Mouse (Mus musculus) MEL (cell line): ENCODE data around the gene Ankmy1. TPM values are rescaled to one million over a fixed set of nuclear protein-coding genes. Genes with fewer than 3 reads are reported as not detected.
A peak's percentile ranks its signal among the peaks of the same experiment; 100 is the strongest.

Experiments
- DNase-seq: peaks from one replicate; pipeline ENCODE4 v3.0.0; 2011; ENCODE audit warnings: low read depth, low spot score
- H3K27ac ChIP-seq: 2 replicates; pipeline ENCODE4 v1.5.1; 2012; ENCODE audit warnings: low read depth, mild to moderate bottlenecking, control low read depth, low read length, moderate library complexity; ENCODE audit not compliant: control insufficient read depth
- H3K27me3 ChIP-seq, 2 experiments: fragments of 150-350 bp in 1 of 2; sonication (generic) in 1 of 2; 2 replicates each; pipeline ENCODE4 v1.6.1; 2012; ENCODE audit warnings: low read length in 2 of 2, mild to moderate bottlenecking in 2 of 2, improper control_type of control experiment in 1 of 2, moderate library complexity in 1 of 2; ENCODE audit not compliant: insufficient read depth in 2 of 2, control insufficient read depth in 1 of 2
- H3K36me3 ChIP-seq, 2 experiments: 2 replicates each; pipeline ENCODE4 v1.6.1; 2012 to 2014; ENCODE audit warnings: low read length in 2 of 2, improper control_type of control experiment in 1 of 2, inconsistent platforms in 1 of 2, mild to moderate bottlenecking in 1 of 2; ENCODE audit not compliant: insufficient read depth in 2 of 2, control insufficient read depth in 1 of 2
- H3K4me1 ChIP-seq, 2 experiments: fragments of 150-350 bp in 1 of 2; sonication (generic) in 1 of 2; 2 replicates each; pipeline ENCODE4 v1.6.1; 2012; ENCODE audit warnings: low read length in 2 of 2, improper control_type of control experiment in 1 of 2, mild to moderate bottlenecking in 1 of 2; ENCODE audit not compliant: insufficient read depth in 2 of 2, control insufficient read depth in 1 of 2
- H3K4me3 ChIP-seq, 2 experiments: fragments of 150-350 bp in 1 of 2; sonication (generic) in 1 of 2; 2 replicates each; pipeline ENCODE4 v1.5.1; 2012; ENCODE audit warnings: low read depth in 2 of 2, low read length in 2 of 2, mild to moderate bottlenecking in 2 of 2, moderate library complexity in 2 of 2, control low read depth in 1 of 2, improper control_type of control experiment in 1 of 2; ENCODE audit not compliant: control insufficient read depth in 1 of 2, insufficient read depth in 1 of 2
- H3K79me2 ChIP-seq: 2 replicates; pipeline ENCODE4 v1.6.1; 2012; ENCODE audit warnings: mild to moderate bottlenecking, low read length, moderate library complexity; ENCODE audit not compliant: control insufficient read depth, poor library complexity, insufficient read depth
- H3K9ac ChIP-seq: 2 replicates; pipeline ENCODE4 v1.6.1; 2012; ENCODE audit warnings: low read depth, mild to moderate bottlenecking, control low read depth, low read length, moderate library complexity; ENCODE audit not compliant: control insufficient read depth, poor library complexity, severe bottlenecking
- H3K9me3 ChIP-seq: fragments of 150-350 bp; sonication (generic); replicated peaks from 2 replicates; pipeline ENCODE4 v1.6.1; 2012; ENCODE audit warnings: mild to moderate bottlenecking, low read length, improper control_type of control experiment, moderate library complexity; ENCODE audit not compliant: insufficient read depth
- BHLHE40 ChIP-seq: IDR thresholded peaks from 2 replicates; pipeline ENCODE4 v1.6.1; 2012; ENCODE audit warnings: low read depth, mild to moderate bottlenecking, inconsistent platforms, low read length, improper control_type of control experiment, borderline replicate concordance
- CHD1 ChIP-seq: IDR thresholded peaks from 2 replicates; pipeline ENCODE4 v1.6.1; 2012; ENCODE audit warnings: low read depth, mild to moderate bottlenecking, inconsistent platforms, low read length, improper control_type of control experiment
- CTCF ChIP-seq, 3 experiments: IDR thresholded peaks in 2 of 3; conservative IDR thresholded peaks in 1 of 3; 2 replicates each; pipeline ENCODE4 v1.5.1; 2011 to 2012; ENCODE audit warnings: low read length in 3 of 3, low read depth in 2 of 3, mild to moderate bottlenecking in 2 of 3, improper control_type of control experiment in 1 of 3, inconsistent platforms in 1 of 3, mixed read lengths in 1 of 3, moderate library complexity in 1 of 3; ENCODE audit not compliant: control insufficient read depth in 1 of 3, insufficient read depth in 1 of 3, poor library complexity in 1 of 3, severe bottlenecking in 1 of 3
- E2F4 ChIP-seq: IDR thresholded peaks from 2 replicates; pipeline ENCODE4 v1.6.1; 2011; ENCODE audit warnings: low read depth, low read length, improper control_type of control experiment, borderline replicate concordance
- ELF1 ChIP-seq: IDR thresholded peaks from 2 replicates; pipeline ENCODE4 v1.6.1; 2014; ENCODE audit warnings: low read depth, mild to moderate bottlenecking, inconsistent platforms, low read length, improper control_type of control experiment, moderate library complexity
- ETS1 ChIP-seq: IDR thresholded peaks from 2 replicates; pipeline ENCODE4 v1.6.1; 2012; ENCODE audit warnings: low read depth, mild to moderate bottlenecking, inconsistent platforms, low read length, improper control_type of control experiment, moderate library complexity
- GATA1 ChIP-seq: IDR thresholded peaks from 2 replicates; pipeline ENCODE4 v1.6.1; 2011; ENCODE audit warnings: low read depth, low read length, improper control_type of control experiment
- HCFC1 ChIP-seq: IDR thresholded peaks from 2 replicates; pipeline ENCODE4 v1.6.1; 2012; ENCODE audit warnings: low read depth, mild to moderate bottlenecking, inconsistent platforms, low read length, improper control_type of control experiment, moderate library complexity
- JUND ChIP-seq: IDR thresholded peaks from 2 replicates; pipeline ENCODE4 v1.6.1; 2011; ENCODE audit warnings: low read depth, mild to moderate bottlenecking, improper control_type of control experiment, low read length
- MAFK ChIP-seq: IDR thresholded peaks from 2 replicates; pipeline ENCODE4 v1.6.1; 2011; ENCODE audit warnings: low read depth, mild to moderate bottlenecking, low read length, improper control_type of control experiment, borderline replicate concordance
- MAX ChIP-seq: IDR thresholded peaks from 2 replicates; pipeline ENCODE4 v1.6.1; 2011; ENCODE audit warnings: low read length, improper control_type of control experiment
- MAZ ChIP-seq: IDR thresholded peaks from 2 replicates; pipeline ENCODE4 v1.6.1; 2012; ENCODE audit warnings: low read depth, mild to moderate bottlenecking, inconsistent platforms, low read length, improper control_type of control experiment
- MXI1 ChIP-seq: IDR thresholded peaks from 2 replicates; pipeline ENCODE4 v1.6.1; 2011; ENCODE audit warnings: mild to moderate bottlenecking, low read depth, low read length, improper control_type of control experiment
- MYB ChIP-seq: IDR thresholded peaks from 2 replicates; pipeline ENCODE4 v1.6.1; 2011; ENCODE audit warnings: mild to moderate bottlenecking, low read depth, low read length, improper control_type of control experiment
- NELFE ChIP-seq: IDR thresholded peaks from 2 replicates; pipeline ENCODE4 v1.6.1; 2011; ENCODE audit warnings: low read depth, low read length, improper control_type of control experiment
- NRF1 ChIP-seq: IDR thresholded peaks from 2 replicates; pipeline ENCODE4 v1.6.1; 2014; ENCODE audit warnings: low read depth, mild to moderate bottlenecking, inconsistent platforms, low read length, improper control_type of control experiment, moderate library complexity; ENCODE audit not compliant: poor library complexity, insufficient read depth, severe bottlenecking
- POLR2A ChIP-seq, 2 experiments: IDR thresholded peaks; 2 replicates each; pipeline ENCODE4 v1.6.1; 2011 to 2012; ENCODE audit warnings: low read length in 2 of 2, mild to moderate bottlenecking in 2 of 2, control low read depth in 1 of 2, improper control_type of control experiment in 1 of 2, low read depth in 1 of 2, moderate library complexity in 1 of 2; ENCODE audit not compliant: control insufficient read depth in 1 of 2, insufficient read depth in 1 of 2, poor library complexity in 1 of 2
- POLR2AphosphoS2 ChIP-seq: IDR thresholded peaks from 2 replicates; pipeline ENCODE4 v1.6.1; 2011; ENCODE audit warnings: low read length, improper control_type of control experiment
- POLR2AphosphoS5 ChIP-seq: IDR thresholded peaks from 2 replicates; pipeline ENCODE4 v1.6.1; 2012; ENCODE audit warnings: low read depth, borderline replicate concordance, mild to moderate bottlenecking, inconsistent platforms, low read length, moderate library complexity, mixed read lengths
- RAD21 ChIP-seq: IDR thresholded peaks from 2 replicates; pipeline ENCODE4 v1.6.1; 2011; ENCODE audit warnings: mild to moderate bottlenecking, low read depth, low read length, improper control_type of control experiment
- RCOR1 ChIP-seq: IDR thresholded peaks from 2 replicates; pipeline ENCODE4 v1.6.1; 2012; ENCODE audit warnings: low read depth, mild to moderate bottlenecking, inconsistent platforms, low read length, improper control_type of control experiment
- SIN3A ChIP-seq: IDR thresholded peaks from 2 replicates; pipeline ENCODE4 v1.6.1; 2012; ENCODE audit warnings: low read length, improper control_type of control experiment, inconsistent platforms
- SMC3 ChIP-seq: IDR thresholded peaks from 2 replicates; pipeline ENCODE4 v1.6.1; 2011; ENCODE audit warnings: low read depth, low read length, improper control_type of control experiment
- TAL1 ChIP-seq: IDR thresholded peaks from 2 replicates; pipeline ENCODE4 v1.6.1; 2012; ENCODE audit warnings: mild to moderate bottlenecking, inconsistent platforms, low read length, moderate library complexity, mixed read lengths
- TBP ChIP-seq: IDR thresholded peaks from 2 replicates; pipeline ENCODE4 v1.8.0; 2011; ENCODE audit warnings: low read depth, low read length, improper control_type of control experiment
- TCF12 ChIP-seq: IDR thresholded peaks from 2 replicates; pipeline ENCODE4 v1.6.1; 2014; ENCODE audit warnings: low read depth, mild to moderate bottlenecking, inconsistent platforms, low read length, improper control_type of control experiment, moderate library complexity
- UBTF ChIP-seq: IDR thresholded peaks from 2 replicates; pipeline ENCODE4 v1.6.1; 2012; ENCODE audit warnings: low read depth, mild to moderate bottlenecking, inconsistent platforms, low read length, improper control_type of control experiment, moderate library complexity, borderline replicate concordance; ENCODE audit not compliant: insufficient read depth
- USF1 ChIP-seq: IDR thresholded peaks from 2 replicates; pipeline ENCODE4 v1.6.1; 2014; ENCODE audit warnings: low read depth, mild to moderate bottlenecking, inconsistent platforms, low read length, improper control_type of control experiment, moderate library complexity
- USF2 ChIP-seq, 2 experiments: IDR thresholded peaks; 2 replicates each; pipeline ENCODE4 v1.6.1; 2011 to 2012; ENCODE audit warnings: improper control_type of control experiment in 2 of 2, low read length in 2 of 2, borderline replicate concordance in 1 of 2, inconsistent platforms in 1 of 2, low read depth in 1 of 2, mild to moderate bottlenecking in 1 of 2; ENCODE audit not compliant: insufficient read depth in 1 of 2
- ZC3H11A ChIP-seq: IDR thresholded peaks from 2 replicates; pipeline ENCODE4 v1.6.1; 2012; ENCODE audit warnings: low read depth, mild to moderate bottlenecking, inconsistent platforms, low read length, improper control_type of control experiment
- ZKSCAN1 ChIP-seq: IDR thresholded peaks from 2 replicates; pipeline ENCODE4 v1.6.1; 2012; ENCODE audit warnings: low read depth, mild to moderate bottlenecking, inconsistent platforms, low read length, improper control_type of control experiment, moderate library complexity
- ZMIZ1 ChIP-seq: IDR thresholded peaks from 2 replicates; pipeline ENCODE4 v1.6.1; 2012; ENCODE audit warnings: low read depth, mild to moderate bottlenecking, inconsistent platforms, low read length, improper control_type of control experiment, moderate library complexity
- ZNF384 ChIP-seq: IDR thresholded peaks from 2 replicates; pipeline ENCODE4 v1.6.1; 2012; ENCODE audit warnings: low read depth, mild to moderate bottlenecking, inconsistent platforms, low read length, improper control_type of control experiment
- polyA plus RNA-seq, 2 experiments: library from polyadenylated mRNA; stranded (reverse) in 1 of 2; unstranded in 1 of 2; fragments of >175 nt in 1 of 2; fragments of >200 nt in 1 of 2; gene quantifications; 2 replicates each; pipeline versions ENCODE4 v1.2.1 to v1.2.4; 2012; ENCODE audit warnings: low replicate concordance in 2 of 2, low read depth in 1 of 2; ENCODE audit not compliant: insufficient read length in 2 of 2, insufficient read depth in 1 of 2, missing spikeins in 1 of 2
- total RNA-seq: library from RNA; depleted of rRNA; stranded (reverse); fragments of 300-350 nt; gene quantifications from 2 replicates; pipeline ENCODE4 v1.2.3, GENCODE M21; 2012

Gene Ankmy1
- total and polyA plus RNA-seq, 3 experiments, result 0.08 TPM; not detected in 2

GRCm38 (mm10) chr1:92910925-92911720 lies 8.4 kb upstream of the Ankmy1 start (continued):
- no peak for TF ChIP-seq POLR2AphosphoS5
- TF ChIP-seq CHD1, result no peak
- no peak for TF ChIP-seq ETS1

- Histone ChIP-seq H3K9me3 (no peaks in the 10 kb centered on the region), H3K79me2 (peaks cover 31% of the 10 kb centered on the region), H3K27me3 (no peaks in the 10 kb centered on the region), H3K4me1 (peaks cover 13 to 40% of the 10 kb centered on the region in 2 experiments), H3K27ac (peak within 1 kb of the TSS; percentile 33), H3K4me3 (peak within 1 kb of the TSS; percentile 91 to 95), H3K36me3 (peaks cover 0 to 25% of the 10 kb centered on the region in 2 experiments; a peak in 2 of 4 replicates), H3K9ac (peak within 1 kb of the TSS; percentile 87)
- DNase-seq, result peak; percentile 86
- TF ChIP-seq TAL1 (no peak), ZMIZ1 (peak; percentile 50; the same call in 1 of the 2 replicates), GATA1 (no peak), ELF1 (no peak), MAZ (no peak), CTCF (IDR thresholded peaks at IDR 0.05 in 2 of 3, conservative IDR thresholded peaks at IDR 0.05 in 1 of 3; ENCODE audit: control insufficient read depth in 1 of 3, insufficient read depth in 1 of 3, low read depth in 2 of 3, low read length in 3 of 3, poor library complexity in 1 of 3, severe bottlenecking in 1 of 3) (peak in 2 of 3 experiments; percentile 71 to 84; a peak in 5 of 6 replicates), NELFE (peak; percentile 51), NRF1 (0 out of 2 replicates have a peak, but pooled peaks have one; percentile 25), POLR2AphosphoS2 (no peak), CHD1 (no peak), ZC3H11A (no peak), BHLHE40 (no peak), RCOR1 (no peak), E2F4 (no peak), UBTF (peak; percentile 97), MXI1 (peak; percentile 79), SMC3 (no peak), ZKSCAN1 (no peak), USF1 (no peak), MYB (no peak), TBP (no peak), SIN3A (peak; percentile 68), RAD21 (no peak), HCFC1 (peak; percentile 23; the same call in 1 of the 2 replicates), TCF12 (no peak), ZNF384 (no peak), USF2 (IDR thresholded peaks at IDR 0.05; ENCODE audit: borderline replicate concordance in 1 of 2, insufficient read depth in 1 of 2, low read depth in 1 of 2, low read length in 2 of 2) (no peak), MAX (0 out of 2 replicates have a peak, but pooled peaks have one; percentile 46), POLR2A (IDR thresholded peaks at IDR 0.05; ENCODE audit: control insufficient read depth in 1 of 2, insufficient read depth in 1 of 2, low read depth in 1 of 2, low read length in 2 of 2, poor library complexity in 1 of 2) (peak in 1 of 2 experiments; percentile 58; a peak in 2 of 4 replicates), JUND (no peak), MAFK (no peak)
Measured at GRCm38 (mm10) chr1:92910239-92910885, 7.7 kb upstream of the Ankmy1 start, which contains the start of gene Rnpepl1. TSS of gene Rnpepl1 (plus strand) at chr1:92910783.
